Mouse (Mus musculus) fat pad, adult 2 months (tissue): ENCODE measurements at regions not wholly inside any gene's neighbourhood (a gene's known extent, or its start where the extent isn't known, plus 50 kb on each side); places are given as distances from the start of the nearest gene placed in this dataset.

Source experiments
- DNase-seq: peaks from one replicate; pipeline ENCODE4 v3.0.0-alpha.2; 2011; ENCODE audit warnings: low read depth, low spot score; ENCODE audit errors: extremely low read depth

GRCm38 (mm10) chr7:67895166-67895565 lies 57.5 kb upstream of the Igf1r start:
- no peak for DNase-seq

DNA sequence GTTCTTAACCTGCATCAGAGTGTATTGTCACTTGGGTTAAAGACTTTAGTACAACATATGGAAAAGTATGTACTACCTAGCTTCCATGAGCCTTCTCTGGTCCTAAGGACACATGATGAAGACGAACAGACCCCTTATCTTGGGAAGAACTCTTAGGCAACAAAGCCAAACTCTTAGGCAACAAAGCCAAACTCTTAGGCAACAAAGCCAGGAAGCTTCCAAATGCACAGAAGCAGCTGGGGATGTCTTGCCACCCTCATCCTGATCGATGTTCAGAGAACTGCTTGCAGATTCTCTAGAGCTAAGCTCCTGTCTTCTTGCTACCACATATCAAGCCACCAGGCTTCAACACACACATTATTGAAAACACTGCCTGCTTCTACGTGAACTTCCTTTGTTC lies 59.7 kb upstream of the Igf1r start:
- no peak for DNase-seq

GRCm38 (mm10) chr7:67883040-67883439 lies 69.6 kb upstream of the Igf1r start:
- no peak for DNase-seq

DNA sequence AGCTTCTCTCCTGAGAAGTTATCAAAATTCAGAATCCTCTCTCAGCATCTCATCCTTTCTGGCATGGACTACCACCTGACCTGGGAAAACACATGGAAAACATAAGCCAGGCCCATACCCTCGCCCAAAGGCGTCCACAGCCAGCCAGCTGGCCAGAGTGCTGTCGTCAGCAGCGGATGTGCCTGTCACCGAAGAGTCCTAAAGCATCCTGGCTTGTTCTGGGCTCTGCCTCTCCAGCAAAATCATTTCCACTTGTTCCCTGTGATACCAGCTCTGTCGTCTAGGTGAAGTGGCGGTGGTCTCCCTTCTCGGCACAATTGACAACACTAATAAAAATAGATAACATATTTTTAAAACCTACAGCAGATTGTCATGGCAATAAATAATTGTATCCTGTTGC lies 70.0 kb upstream of the Igf1r start:
- no peak for DNase-seq

DNA sequence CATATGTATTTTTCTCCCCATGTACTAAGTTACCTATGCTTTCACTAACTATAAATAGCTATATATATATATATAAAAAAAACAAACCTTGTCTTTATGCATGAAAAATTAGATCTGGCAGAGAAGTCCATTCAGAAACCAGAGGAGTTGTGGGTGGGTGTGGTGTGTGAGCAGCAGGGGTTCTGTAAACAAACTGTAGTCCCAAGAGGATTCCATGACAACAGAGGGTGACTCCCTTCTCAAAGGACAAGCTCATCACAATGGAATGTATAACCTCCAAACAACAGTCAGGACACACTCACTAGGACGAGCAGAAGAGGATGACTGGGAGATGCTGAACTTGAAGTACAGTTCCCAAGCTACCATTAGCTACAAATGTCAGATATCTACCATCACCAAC lies 74.4 kb upstream of the Igf1r start:
- DNase-seq = no peak

- no peak for DNase-seq
These were observed 75.0 kb upstream of the Igf1r start for GRCm38 (mm10) chr7:67877587-67877986.

GRCm38 (mm10) chr7:67854080-67855022 lies 94.8 kb upstream of the Synm start:
- DNase-seq = no peak

DNA sequence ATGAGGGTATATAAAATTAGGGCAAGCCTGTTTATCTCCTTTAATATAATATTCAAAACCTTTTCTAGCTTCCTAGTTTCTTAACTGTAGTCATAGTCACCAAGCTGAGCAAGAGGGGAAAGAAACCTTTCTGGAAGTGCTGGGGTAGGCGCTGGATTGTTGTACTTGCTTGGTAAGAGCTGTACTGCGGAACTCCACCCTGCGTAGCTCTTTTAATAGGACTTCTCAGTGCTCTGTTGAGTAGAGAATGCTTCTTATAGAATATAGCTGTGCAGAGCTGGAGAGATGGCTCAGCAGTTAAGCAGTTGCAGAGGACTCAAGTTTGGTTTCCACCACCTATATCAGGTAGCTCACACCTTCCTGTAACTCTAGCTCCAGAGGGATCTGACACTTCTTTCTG lies 93.3 kb upstream of the Synm start:
- no peak for DNase-seq

- DNase-seq = no peak
These were observed 89.9 kb upstream of the Synm start for GRCm38 (mm10) chr7:67849509-67849862.

DNA sequence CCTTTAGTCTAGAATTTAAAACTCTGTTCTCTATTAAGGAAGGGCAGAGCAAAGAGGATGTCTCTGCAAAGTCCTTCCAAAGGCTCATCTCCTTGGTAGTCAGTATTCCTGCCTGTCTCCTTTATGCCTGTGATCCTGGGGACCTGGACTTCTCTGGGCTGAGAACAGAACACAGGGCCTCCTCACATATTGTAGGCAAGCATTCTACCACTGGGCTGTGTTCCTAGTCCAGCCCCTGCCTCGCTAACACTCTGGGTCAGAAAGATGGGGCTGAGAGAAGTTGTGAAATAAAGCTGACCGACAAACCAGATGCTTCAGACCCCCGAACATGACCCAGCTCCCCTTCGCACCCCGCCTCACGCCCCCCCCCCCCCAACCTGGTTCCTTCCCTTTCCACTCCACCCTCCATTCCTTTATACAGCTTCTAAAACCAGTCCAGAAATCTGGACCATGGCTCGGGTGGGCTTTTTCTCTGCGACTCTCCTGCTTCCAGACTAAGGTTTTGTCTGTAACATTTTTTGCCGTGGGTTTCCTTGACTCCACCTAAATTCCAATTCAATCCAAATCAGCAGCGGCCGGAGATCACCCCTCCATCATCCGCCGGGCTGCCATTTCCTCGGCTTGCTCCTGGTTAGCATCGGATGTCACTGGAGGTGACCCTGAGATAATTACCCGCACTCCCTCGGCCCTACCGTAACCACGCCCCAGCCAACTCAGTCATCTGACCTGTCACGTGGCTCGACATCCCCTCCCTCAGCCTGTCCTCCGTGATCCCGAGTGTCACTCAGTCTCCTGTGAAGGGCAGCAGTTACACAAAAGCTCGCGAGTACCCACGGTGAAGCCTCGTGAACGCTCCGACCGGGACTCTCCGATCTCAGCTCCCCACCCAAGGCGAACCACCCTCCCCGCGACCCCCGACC lies 89.3 kb upstream of the Synm start:
- DNase-seq = no peak

DNA sequence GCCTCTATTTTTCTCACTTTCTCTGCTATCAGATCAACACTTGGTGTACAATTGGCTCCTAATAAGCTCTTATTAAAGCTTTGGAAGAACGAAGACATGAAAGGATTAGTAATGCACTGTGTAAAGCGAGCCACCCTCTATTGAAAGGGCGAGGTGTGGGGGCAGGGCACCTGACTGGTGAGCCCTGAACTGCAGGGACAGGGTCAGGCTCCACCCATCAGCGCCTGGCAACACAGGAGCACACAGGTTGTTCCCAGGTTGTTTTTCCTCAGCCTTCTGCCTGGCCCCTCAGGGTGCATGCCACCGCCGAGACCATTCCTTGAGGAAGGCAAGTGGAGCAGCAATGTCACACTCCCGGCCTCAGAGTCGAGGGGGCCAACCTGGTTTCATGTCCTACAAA lies 87.3 kb upstream of the Synm start:
- no peak for DNase-seq

DNA sequence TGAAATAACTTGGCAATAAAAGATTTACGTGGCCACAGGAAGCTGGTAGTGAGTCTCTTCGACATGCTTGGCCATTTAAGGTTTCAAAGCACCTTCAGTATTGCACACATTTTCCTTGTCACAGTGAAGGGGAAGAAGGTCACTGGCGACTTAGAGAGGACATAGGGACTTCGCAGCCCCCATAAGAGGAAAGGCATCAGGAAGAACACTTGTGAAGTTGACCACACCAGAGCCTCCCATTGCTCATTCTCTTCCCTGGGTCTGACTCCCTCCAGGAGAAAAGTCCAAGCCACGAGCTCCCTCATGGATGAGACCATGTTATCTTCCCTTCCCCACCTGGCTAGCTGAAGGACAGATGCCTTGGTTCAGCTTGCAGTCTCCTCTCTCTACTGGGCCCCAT lies 77.4 kb upstream of the Synm start:
- no peak for DNase-seq

DNA sequence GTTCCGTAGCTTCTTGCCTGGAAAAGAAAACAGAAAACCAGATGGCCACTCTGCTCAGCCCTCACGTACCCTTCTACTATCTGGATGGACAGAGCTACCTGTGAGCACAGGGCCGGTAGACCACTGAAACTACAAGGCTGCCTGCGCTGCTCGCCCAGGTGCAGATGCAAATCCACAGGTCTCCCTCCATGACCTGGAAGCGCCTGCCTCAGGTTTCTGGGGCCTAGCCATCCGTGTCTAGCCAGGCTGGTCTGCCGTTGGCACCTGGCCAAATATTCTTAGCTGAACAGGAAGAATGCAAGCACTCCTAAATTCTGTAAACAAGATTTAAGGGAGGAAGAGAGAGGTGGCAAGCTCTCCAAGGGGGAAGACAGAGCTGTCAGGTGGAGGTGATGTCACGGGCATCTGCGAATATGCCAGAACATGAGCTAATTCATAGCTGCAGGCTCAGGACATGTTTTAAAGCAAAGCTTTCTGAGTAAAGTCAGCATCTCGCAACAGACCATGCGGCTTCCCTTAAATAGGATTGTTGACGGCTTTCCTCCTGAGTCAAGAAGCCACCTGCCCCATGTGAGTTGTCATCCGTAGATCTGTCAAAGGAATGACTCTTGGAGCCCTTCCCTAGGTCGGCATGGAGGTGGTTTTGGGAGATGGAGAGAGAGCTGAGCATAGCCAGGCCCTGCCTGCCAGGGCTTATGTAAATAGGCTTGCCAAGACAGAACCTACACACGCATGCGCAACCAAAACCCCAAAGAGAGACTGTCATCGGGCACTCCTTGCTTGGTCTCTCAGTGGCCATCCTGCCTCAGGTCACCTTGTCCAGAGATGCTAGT lies 76.8 kb upstream of the Synm start:
- peak; percentile 19 for DNase-seq

DNA sequence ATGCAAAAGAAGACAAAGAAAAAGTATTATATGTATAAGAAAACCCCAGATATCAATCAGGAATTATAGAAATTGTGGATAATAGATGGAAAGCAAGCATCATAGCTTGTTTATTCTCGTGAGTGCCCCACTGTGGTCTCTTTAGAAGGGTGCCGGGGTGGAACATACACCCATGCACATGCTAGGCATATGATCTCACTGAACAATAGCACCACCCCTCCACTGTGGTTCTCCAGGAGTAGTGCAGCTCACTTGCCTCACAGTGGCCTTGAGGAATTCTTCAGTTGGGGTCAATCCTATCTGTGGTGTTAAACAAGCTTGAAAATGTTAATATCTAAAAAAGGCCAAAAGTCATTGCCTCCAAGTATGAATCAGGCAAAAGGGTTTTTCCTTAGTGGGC lies 72.2 kb upstream of the Synm start:
- no peak for DNase-seq

DNA sequence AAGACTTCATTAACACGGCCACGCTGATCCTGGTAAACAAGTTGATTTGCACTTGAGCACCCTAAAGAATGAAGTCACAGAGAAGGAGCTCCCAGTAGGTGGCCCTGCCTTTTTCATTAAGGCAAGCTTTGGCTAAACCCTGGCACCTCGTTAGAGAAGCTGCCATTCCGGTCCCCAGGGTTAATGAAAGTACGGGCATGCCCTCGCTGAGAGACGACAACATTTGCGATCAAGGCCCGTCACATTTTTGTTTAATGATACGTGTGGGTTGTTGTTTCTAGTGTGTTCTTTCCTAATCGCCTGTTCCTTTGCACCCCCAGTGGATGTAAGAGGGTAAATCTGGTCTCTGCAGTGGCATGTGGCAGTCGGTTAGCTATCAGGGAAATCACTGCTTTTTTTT lies 67.8 kb upstream of the Synm start:
- no peak for DNase-seq

GRCm38 (mm10) chr7:67826936-67827335 lies 67.4 kb upstream of the Synm start:
- DNase-seq = no peak

- DNase-seq = no peak
These were observed 66.8 kb upstream of the Synm start for GRCm38 (mm10) chr7:67826368-67826767.

GRCm38 (mm10) chr7:67825636-67826280 lies 66.2 kb upstream of the Synm start:
- DNase-seq = no peak

DNA sequence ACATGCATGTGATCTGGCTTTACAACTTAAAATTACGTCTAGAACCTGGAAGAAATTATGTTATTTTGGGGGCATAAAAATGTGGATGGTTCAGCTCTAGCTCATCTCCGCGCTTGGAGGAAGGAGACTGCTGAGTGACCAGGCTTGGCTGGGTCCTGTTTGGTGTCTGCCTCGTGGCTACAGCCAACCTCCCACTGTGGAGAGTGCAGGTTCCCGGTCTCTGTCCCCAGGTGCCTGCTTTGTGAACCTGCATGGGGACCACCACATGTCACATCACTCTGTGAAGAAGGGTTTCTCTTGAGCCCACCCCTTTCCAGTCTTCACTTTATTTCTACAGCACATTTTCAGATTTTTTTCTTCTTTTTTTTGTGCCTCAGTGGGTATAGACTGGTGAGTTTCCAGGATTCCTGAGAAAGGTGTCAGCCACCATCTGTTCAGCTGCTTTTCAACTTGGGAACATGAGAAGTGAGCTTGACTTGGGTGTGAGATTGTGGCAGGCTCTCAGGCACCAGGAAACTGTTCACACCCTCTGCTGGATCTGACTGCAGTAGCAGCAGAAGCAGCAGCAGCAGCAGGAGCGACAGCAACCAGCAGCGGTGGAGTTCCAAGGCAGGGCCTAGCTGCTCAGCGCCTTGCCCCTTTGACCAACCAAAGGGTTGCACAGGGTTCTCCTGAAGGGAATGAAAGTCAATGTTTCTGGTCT lies 64.6 kb upstream of the Synm start:
- DNase-seq = no peak

GRCm38 (mm10) chr7:67819551-67819950 lies 60.0 kb upstream of the Synm start:
- DNase-seq = no peak
